Mouse (Mus musculus): Measurements from ENCODE around the gene Knstrn. TPM values are rescaled to one million over a fixed set of nuclear protein-coding genes. Genes with fewer than 3 reads are reported as not detected.

The Knstrn gene
- polyA plus RNA-seq, 1 experiment from 2014 or later = 147 TPM

- Histone ChIP-seq H3K4me2 (replicated peaks) (peak overlapping the region; percentile 65), H3K27me3 (peaks cover 4% of the 10 kb centered on the region), H3K4me1 (peaks cover 15% of the 10 kb centered on the region), H3K4me3 (peak overlapping the region; percentile 45), H3K27ac (replicated peaks) (peak overlapping the region; percentile 82; the same call in 1 of the 2 replicates), H3K9me3 (no peaks in the 10 kb centered on the region), H3K36me3 (no peaks in the 10 kb centered on the region), H3K9ac (replicated peaks) (peak overlapping the region; percentile 62)
- peak; percentile 28 for ATAC-seq (ENCODE audit: low FRiP score, low read depth)
- WGBS = 4% methylated on average over 10 of the region's 10 CpGs
Measured at GRCm38 (mm10) chr2:118779065-118779464, 34.7 kb upstream of the Knstrn start.

GRCm38 (mm10) chr2:118779504-118780480 is 34.0 kb upstream of the Knstrn start, which contains the start of gene Disp2:
Disp2 (plus strand) TSS chr2:118779719.
- H3K36me3 ChIP-seq = no peaks in the 10 kb centered on the region
- H3K9me3 ChIP-seq = no peaks in the 10 kb centered on the region
- 10% methylated on average over 39 of the region's 39 CpGs for WGBS
- peak; percentile 95 for ATAC-seq (ENCODE audit: low FRiP score, low read depth)
- H3K4me2 ChIP-seq (replicated peaks) = peak within 1 kb of the TSS; percentile 65
- H3K4me1 ChIP-seq = peaks cover 15% of the 10 kb centered on the region
- H3K27ac ChIP-seq (replicated peaks) = peak within 1 kb of the TSS; percentile 82
- peak within 1 kb of the TSS; percentile 62 for H3K9ac ChIP-seq (replicated peaks)
- peak within 1 kb of the TSS; percentile 45 for H3K4me3 ChIP-seq
- peaks cover 10% of the 10 kb centered on the region for H3K27me3 ChIP-seq

- Histone ChIP-seq H3K9me3 (no peaks in the 10 kb centered on the region), H3K27me3 (peaks cover 11% of the 10 kb centered on the region; the same call in 1 of the 2 replicates), H3K4me1 (peaks cover 15% of the 10 kb centered on the region), H3K36me3 (no peaks in the 10 kb centered on the region), H3K9ac (replicated peaks) (no peak overlapping the region; the same call in 1 of the 2 replicates), H3K27ac (replicated peaks) (no peak overlapping the region), H3K4me2 (replicated peaks) (peak overlapping the region; percentile 65), H3K4me3 (no peak overlapping the region)
- 45% methylated on average over 1 of the region's 1 CpGs for WGBS
- no peak for ATAC-seq (ENCODE audit: low FRiP score, low read depth)
Measured at GRCm38 (mm10) chr2:118781115-118781514, 32.7 kb upstream of the Knstrn start.

- no peak overlapping the region for H3K9ac ChIP-seq (replicated peaks)
- ATAC-seq (ENCODE audit: low FRiP score, low read depth) = no peak
- H3K4me1 ChIP-seq = peaks cover 15% of the 10 kb centered on the region
- WGBS = 76% methylated on average over 4 of the region's 4 CpGs
- peaks cover 21% of the 10 kb centered on the region; the same call in 1 of the 2 replicates for H3K27me3 ChIP-seq
- no peak overlapping the region for H3K4me3 ChIP-seq
- no peak overlapping the region for H3K27ac ChIP-seq (replicated peaks)
- H3K9me3 ChIP-seq = no peaks in the 10 kb centered on the region
- H3K36me3 ChIP-seq = peaks cover 3% of the 10 kb centered on the region; the same call in 1 of the 2 replicates
- H3K4me2 ChIP-seq (replicated peaks) = no peak overlapping the region
Measured at GRCm38 (mm10) chr2:118782303-118782702, 31.5 kb upstream of the Knstrn start.

GRCm38 (mm10) chr2:118783093-118783492 is 30.7 kb upstream of the Knstrn start:
- no peaks in the 10 kb centered on the region for H3K9me3 ChIP-seq
- peaks cover 15% of the 10 kb centered on the region for H3K4me1 ChIP-seq
- 62% methylated on average over 5 of the region's 5 CpGs for WGBS
- peaks cover 29% of the 10 kb centered on the region; the same call in 1 of the 2 replicates for H3K27me3 ChIP-seq
- no peak overlapping the region for H3K4me2 ChIP-seq (replicated peaks)
- H3K4me3 ChIP-seq = no peak overlapping the region
- no peak overlapping the region for H3K9ac ChIP-seq (replicated peaks)
- H3K36me3 ChIP-seq = peaks cover 3% of the 10 kb centered on the region; the same call in 1 of the 2 replicates
- ATAC-seq (ENCODE audit: low FRiP score, low read depth) = no peak
- H3K27ac ChIP-seq (replicated peaks) = no peak overlapping the region

GRCm38 (mm10) chr2:118783663-118784062 is 30.1 kb upstream of the Knstrn start:
- WGBS = 85% methylated on average over 7 of the region's 7 CpGs
- H3K4me1 ChIP-seq = peaks cover 15% of the 10 kb centered on the region

GRCm38 (mm10) chr2:118786525-118786924 is 27.3 kb upstream of the Knstrn start:
- H3K4me3 ChIP-seq = no peak overlapping the region
- no peaks in the 10 kb centered on the region for H3K9me3 ChIP-seq
- H3K27me3 ChIP-seq = peaks cover 48% of the 10 kb centered on the region
- peaks cover 8% of the 10 kb centered on the region for H3K4me1 ChIP-seq
- H3K9ac ChIP-seq (replicated peaks) = no peak overlapping the region
- 92% methylated on average over 5 of the region's 5 CpGs for WGBS
- no peak overlapping the region for H3K4me2 ChIP-seq (replicated peaks)
- no peak for ATAC-seq (ENCODE audit: low FRiP score, low read depth)
- peaks cover 6% of the 10 kb centered on the region; the same call in 1 of the 2 replicates for H3K36me3 ChIP-seq
- no peak overlapping the region for H3K27ac ChIP-seq (replicated peaks)

More at GRCm38 (mm10) chr2:118783663-118784062, 30.1 kb upstream of the Knstrn start:
- Histone ChIP-seq H3K9ac (replicated peaks) (no peak overlapping the region), H3K27ac (replicated peaks) (no peak overlapping the region), H3K27me3 (peaks cover 31% of the 10 kb centered on the region; the same call in 1 of the 2 replicates), H3K9me3 (no peaks in the 10 kb centered on the region), H3K4me2 (replicated peaks) (no peak overlapping the region), H3K4me3 (no peak overlapping the region), H3K36me3 (peaks cover 3% of the 10 kb centered on the region; the same call in 1 of the 2 replicates)
- ATAC-seq (ENCODE audit: low FRiP score, low read depth) = no peak

- Histone ChIP-seq H3K4me2 (replicated peaks) (no peak overlapping the region), H3K9ac (replicated peaks) (no peak overlapping the region), H3K27ac (replicated peaks) (no peak overlapping the region), H3K4me1 (peaks cover 8% of the 10 kb centered on the region), H3K27me3 (peaks cover 65% of the 10 kb centered on the region), H3K36me3 (peaks cover 11% of the 10 kb centered on the region; the same call in 1 of the 2 replicates), H3K9me3 (no peaks in the 10 kb centered on the region), H3K4me3 (no peak overlapping the region)
- WGBS = 94% methylated on average over 11 of the region's 11 CpGs
- ATAC-seq (ENCODE audit: low FRiP score, low read depth) = no peak
Measured at GRCm38 (mm10) chr2:118789501-118789900, 24.3 kb upstream of the Knstrn start.

- Histone ChIP-seq H3K4me2 (replicated peaks) (peak overlapping the region; percentile 34), H3K27me3 (peaks cover 60% of the 10 kb centered on the region), H3K4me3 (no peak overlapping the region), H3K4me1 (peaks cover 8% of the 10 kb centered on the region), H3K36me3 (peaks cover 11% of the 10 kb centered on the region; the same call in 1 of the 2 replicates), H3K9me3 (no peaks in the 10 kb centered on the region), H3K27ac (replicated peaks) (no peak overlapping the region), H3K9ac (replicated peaks) (no peak overlapping the region)
- 48% methylated on average over 12 of the region's 12 CpGs for WGBS
- ATAC-seq (ENCODE audit: low FRiP score, low read depth) = peak; percentile 42; the same call in 1 of the 2 replicates
Measured at GRCm38 (mm10) chr2:118790221-118790550, 23.6 kb upstream of the Knstrn start.

GRCm38 (mm10) chr2:118790551-118791525 is 23.0 kb upstream of the Knstrn start:
- H3K4me1 ChIP-seq = peaks cover 8% of the 10 kb centered on the region
- H3K4me2 ChIP-seq (replicated peaks) = peak overlapping the region; percentile 34
- H3K27ac ChIP-seq (replicated peaks) = no peak overlapping the region
- H3K36me3 ChIP-seq = peaks cover 11% of the 10 kb centered on the region; the same call in 1 of the 2 replicates
- peak; percentile 55; the same call in 1 of the 2 replicates for ATAC-seq (ENCODE audit: low FRiP score, low read depth)
- no peaks in the 10 kb centered on the region for H3K9me3 ChIP-seq
- H3K27me3 ChIP-seq = peaks cover 60% of the 10 kb centered on the region
- H3K4me3 ChIP-seq = no peak overlapping the region
- 28% methylated on average over 44 of the region's 44 CpGs for WGBS
- H3K9ac ChIP-seq (replicated peaks) = no peak overlapping the region

GRCm38 (mm10) chr2:118791591-118792258 is 22.1 kb upstream of the Knstrn start:
- Histone ChIP-seq H3K9me3 (no peaks in the 10 kb centered on the region), H3K9ac (replicated peaks) (no peak overlapping the region), H3K27ac (replicated peaks) (no peak overlapping the region), H3K4me3 (no peak overlapping the region), H3K4me2 (replicated peaks) (no peak overlapping the region), H3K36me3 (peaks cover 10% of the 10 kb centered on the region; the same call in 1 of the 2 replicates), H3K4me1 (peaks cover 8% of the 10 kb centered on the region), H3K27me3 (peaks cover 51% of the 10 kb centered on the region)
- no peak for ATAC-seq (ENCODE audit: low FRiP score, low read depth)
- 96% methylated on average over 26 of the region's 26 CpGs for WGBS

All from midbrain, embryonic 12.5 days (tissue).